Mouse (Mus musculus) intestine, postnatal 0 days (tissue): ENCODE data around the gene Panx2. TPM values are rescaled to one million over a fixed set of nuclear protein-coding genes. Genes with fewer than 3 reads are reported as not detected.

Experiments
- ATAC-seq: fragments of 200-750 bp; cut with Nextera tagmentation; 2 replicates; pipeline ENCODE4 v1.8.0; 2017; ENCODE audit warnings: mild to moderate bottlenecking, moderate TSS enrichment, moderate library complexity
- H3K27ac ChIP-seq: fragments of 300-500 bp; sonication (generic); 2 replicates; pipeline ENCODE4 v1.5.1; 2014; ENCODE audit warnings: mild to moderate bottlenecking, low read depth, low read length, moderate library complexity
- H3K27me3 ChIP-seq: fragments of 300-500 bp; sonication (generic); replicated peaks from 2 replicates; pipeline ENCODE4 v1.6.1; 2014; ENCODE audit warnings: low read length, mixed read lengths; ENCODE audit not compliant: control insufficient read depth, insufficient read depth
- H3K36me3 ChIP-seq: fragments of 300-500 bp; sonication (generic); 2 replicates; pipeline ENCODE4 v1.6.1; 2014; ENCODE audit warnings: mild to moderate bottlenecking, moderate library complexity; ENCODE audit not compliant: control insufficient read depth, insufficient read depth
- H3K4me1 ChIP-seq: fragments of 300-500 bp; sonication (generic); replicated peaks from 2 replicates; pipeline ENCODE4 v1.6.1; 2014; ENCODE audit warnings: antibody characterized with exemption, low read length, mixed read lengths; ENCODE audit not compliant: control insufficient read depth, insufficient read depth
- H3K4me2 ChIP-seq: fragments of 300-500 bp; sonication (generic); replicated peaks from 2 replicates; pipeline ENCODE4 v1.6.1; 2014; ENCODE audit warnings: low read depth, mild to moderate bottlenecking, moderate library complexity
- H3K4me3 ChIP-seq: fragments of 300-500 bp; sonication (generic); 2 replicates; pipeline ENCODE4 v1.5.1; 2014; ENCODE audit warnings: low read depth, low read length
- H3K9ac ChIP-seq: fragments of 300-500 bp; sonication (generic); 2 replicates; pipeline ENCODE4 v1.6.1; 2014; ENCODE audit warnings: mild to moderate bottlenecking, low read depth, low read length
- H3K9me3 ChIP-seq: fragments of 300-500 bp; sonication (generic); 2 replicates; pipeline ENCODE4 v1.6.1; 2016; ENCODE audit warnings: mixed run types; ENCODE audit not compliant: control insufficient read depth
- CTCF ChIP-seq: sonication (generic); IDR thresholded peaks from 2 replicates; pipeline ENCODE4 v1.5.1; 2016; ENCODE audit warnings: low read depth, mild to moderate bottlenecking, control low read depth, antibody characterized with exemption, moderate library complexity
- WGBS: fragments of 180-500 bp; shearing (Covaris S2); extraction: QIAGEN DNeasy Blood & Tissue Kit; methylation state at CpG from one replicate; pipeline ENCODE4 v1.1.7; 2014; 5-methylcytosine and 5-hydroxymethylcytosine counted together
- polyA plus RNA-seq: library from polyadenylated mRNA; unstranded; fragments of >200 nt; fragmentation: Nextera tagmentation; extraction: Ambion mirVana; gene quantifications from 2 replicates; pipeline ENCODE4 v1.2.1, GENCODE M21; 2015

Panx2 gene
- polyA plus RNA-seq, 1 experiment from 2014 or later, result 0.26 TPM

GRCm38 (mm10) chr15:89063001-89063400, 3.5 kb downstream of the Panx2 start:
- Histone ChIP-seq H3K4me3 (no peak overlapping the region), H3K36me3 (no peaks in the 10 kb centered on the region), H3K27ac (no peak overlapping the region), H3K9ac (no peak overlapping the region), H3K4me1 (no peaks in the 10 kb centered on the region), H3K9me3 (no peaks in the 10 kb centered on the region), H3K27me3 (peaks cover 39% of the 10 kb centered on the region), H3K4me2 (no peak overlapping the region)
- no peak for ATAC-seq
- TF ChIP-seq CTCF, result no peak
- 73% methylated on average over 7 of the region's 7 CpGs for WGBS

- TF ChIP-seq CTCF, result no peak
- Histone ChIP-seq H3K27me3 (peaks cover 36% of the 10 kb centered on the region), H3K27ac (no peak overlapping the region), H3K36me3 (no peaks in the 10 kb centered on the region), H3K4me1 (no peaks in the 10 kb centered on the region), H3K9ac (no peak overlapping the region), H3K4me2 (no peak overlapping the region), H3K4me3 (no peak overlapping the region), H3K9me3 (no peaks in the 10 kb centered on the region)
- no peak for ATAC-seq
- 69% methylated on average over 6 of the region's 6 CpGs for WGBS
Observed at GRCm38 (mm10) chr15:89063536-89063935, 4.0 kb downstream of the Panx2 start.

- Histone ChIP-seq H3K27ac (no peak overlapping the region), H3K4me1 (no peaks in the 10 kb centered on the region), H3K9me3 (no peaks in the 10 kb centered on the region), H3K27me3 (peaks cover 27% of the 10 kb centered on the region), H3K4me2 (no peak overlapping the region), H3K9ac (no peak overlapping the region), H3K36me3 (no peaks in the 10 kb centered on the region), H3K4me3 (no peak overlapping the region)
- no peak for ATAC-seq
- WGBS, result 96% methylated on average over 5 of the region's 5 CpGs
- TF ChIP-seq CTCF, result no peak
Observed at GRCm38 (mm10) chr15:89064891-89065290, 5.4 kb downstream of the Panx2 start.

DNA sequence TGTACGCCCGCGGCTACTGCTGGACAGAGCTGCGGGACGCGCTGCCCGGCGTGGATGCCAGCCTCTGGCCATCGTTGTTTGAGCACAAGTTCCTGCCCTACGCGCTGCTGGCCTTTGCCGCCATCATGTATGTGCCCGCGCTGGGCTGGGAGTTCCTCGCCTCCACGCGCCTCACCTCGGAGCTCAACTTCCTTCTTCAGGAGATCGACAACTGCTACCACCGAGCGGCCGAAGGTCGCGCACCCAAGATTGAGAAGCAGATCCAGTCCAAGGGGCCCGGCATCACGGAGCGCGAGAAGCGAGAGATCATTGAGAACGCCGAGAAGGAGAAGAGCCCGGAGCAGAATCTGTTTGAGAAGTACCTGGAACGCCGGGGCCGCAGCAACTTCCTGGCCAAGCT, 8.1 kb downstream of the Panx2 start:
- Histone ChIP-seq H3K27ac (no peak overlapping the region), H3K9ac (no peak overlapping the region), H3K9me3 (no peaks in the 10 kb centered on the region), H3K4me1 (no peaks in the 10 kb centered on the region), H3K4me2 (peak overlapping the region; percentile 63), H3K4me3 (peak overlapping the region; percentile 23), H3K27me3 (peaks cover 12% of the 10 kb centered on the region; the same call in 1 of the 2 replicates), H3K36me3 (no peaks in the 10 kb centered on the region)
- WGBS, result 17% methylated on average over 35 of the region's 35 CpGs
- no peak for TF ChIP-seq CTCF
- 0 out of 2 replicates have a peak, but pooled peaks have one; percentile 25 for ATAC-seq

DNA sequence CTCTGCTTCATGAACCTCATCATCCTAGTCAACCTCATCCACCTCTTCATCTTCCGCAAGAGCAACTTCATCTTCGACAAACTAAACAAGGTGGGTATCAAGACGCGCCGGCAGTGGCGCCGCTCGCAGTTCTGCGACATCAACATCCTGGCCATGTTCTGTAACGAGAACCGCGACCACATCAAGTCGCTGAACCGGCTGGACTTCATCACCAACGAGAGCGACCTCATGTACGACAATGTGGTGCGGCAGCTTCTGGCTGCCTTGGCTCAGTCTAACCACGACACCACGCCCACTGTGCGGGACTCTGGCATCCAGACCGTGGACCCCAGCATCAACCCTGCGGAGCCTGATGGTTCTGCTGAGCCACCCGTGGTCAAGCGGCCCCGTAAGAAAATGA, 8.7 kb downstream of the Panx2 start:
- WGBS, result 24% methylated on average over 26 of the region's 26 CpGs
- Histone ChIP-seq H3K4me2 (peak overlapping the region; percentile 63), H3K9ac (no peak overlapping the region), H3K4me1 (no peaks in the 10 kb centered on the region), H3K27me3 (peaks cover 12% of the 10 kb centered on the region; the same call in 1 of the 2 replicates), H3K27ac (no peak overlapping the region), H3K36me3 (no peaks in the 10 kb centered on the region), H3K9me3 (no peaks in the 10 kb centered on the region), H3K4me3 (peak overlapping the region; percentile 23)
- ATAC-seq, result no peak
- TF ChIP-seq CTCF, result no peak

- Histone ChIP-seq H3K9me3 (no peaks in the 10 kb centered on the region), H3K27ac (no peak overlapping the region), H3K9ac (no peak overlapping the region), H3K4me2 (no peak overlapping the region), H3K27me3 (peaks cover 12% of the 10 kb centered on the region; the same call in 1 of the 2 replicates), H3K4me1 (no peaks in the 10 kb centered on the region), H3K4me3 (no peak overlapping the region), H3K36me3 (no peaks in the 10 kb centered on the region)
- 76% methylated on average over 19 of the region's 19 CpGs for WGBS
- TF ChIP-seq CTCF, result no peak
- ATAC-seq, result no peak
Observed at GRCm38 (mm10) chr15:89069336-89069840, 9.9 kb downstream of the Panx2 start.

- H3K36me3 ChIP-seq, result no peaks in the 10 kb centered on the region
- TF ChIP-seq CTCF, result no peak
- no peak overlapping the region for H3K9ac ChIP-seq
- no peak overlapping the region for H3K27ac ChIP-seq
- H3K4me2 ChIP-seq, result peak overlapping the region; percentile 24; the same call in 1 of the 2 replicates
- peaks cover 5% of the 10 kb centered on the region; the same call in 1 of the 2 replicates for H3K4me1 ChIP-seq
- peaks cover 12% of the 10 kb centered on the region; the same call in 1 of the 2 replicates for H3K27me3 ChIP-seq
- H3K9me3 ChIP-seq, result no peaks in the 10 kb centered on the region
- ATAC-seq, result peak; percentile 57
- H3K4me3 ChIP-seq, result no peak overlapping the region
- 50% methylated on average over 24 of the region's 24 CpGs for WGBS
Observed at GRCm38 (mm10) chr15:89070606-89071005, 11.1 kb downstream of the Panx2 start.
